Mouse (Mus musculus): Measurements from ENCODE around the gene Olfr986. TPM values are rescaled to one million over a fixed set of nuclear protein-coding genes. Genes with fewer than 3 reads are reported as not detected.
A peak's percentile ranks its signal among the peaks of the same experiment; 100 is the strongest.

Olfr986 gene
- polyA plus RNA-seq, 1 experiment, result not detected

DNA sequence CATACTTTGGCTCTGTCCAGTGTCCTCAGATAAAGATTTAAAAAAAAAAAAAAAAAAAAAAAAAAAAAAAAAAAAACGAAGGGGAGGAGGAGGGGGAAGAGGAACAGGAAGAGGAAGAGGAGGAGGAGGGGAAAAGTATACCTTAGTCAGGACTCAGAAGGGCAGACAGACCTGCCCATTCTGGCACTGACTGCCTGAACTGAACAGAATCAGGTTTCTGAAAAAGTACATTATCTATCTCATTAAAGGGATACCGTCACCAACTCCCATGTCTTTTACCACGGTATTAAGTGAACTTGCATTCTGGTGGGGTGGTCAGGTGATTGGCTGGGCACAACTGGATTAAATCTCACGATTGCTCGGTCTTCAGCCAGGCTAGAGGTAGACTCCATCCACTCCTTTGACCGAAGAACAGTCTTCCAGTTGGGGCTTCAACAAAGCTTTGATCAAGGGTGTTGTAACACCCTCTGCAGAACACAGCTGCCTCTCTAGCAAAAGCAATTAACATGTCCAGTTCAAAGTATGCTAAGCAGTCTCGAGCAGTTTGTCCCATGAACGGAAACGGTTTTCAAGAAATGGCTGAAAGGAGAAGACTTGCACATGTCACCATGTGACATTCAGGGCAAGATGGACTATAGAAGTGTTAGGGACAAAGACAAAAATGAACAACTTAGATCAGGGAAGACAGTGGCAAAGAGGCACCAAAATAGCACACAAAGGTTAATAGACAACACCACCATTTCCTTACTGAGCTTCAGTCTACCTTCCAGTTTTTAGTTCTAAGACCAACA, 10.6 kb downstream of the Olfr986 start:
- peak overlapping the region; percentile 71 for H3K4me3 ChIP-seq (replicated peaks; ENCODE audit: insufficient read depth, low read depth, low read length)
- WGBS, result 89% methylated on average over 9 of the region's 9 CpGs
- no peak for TF ChIP-seq POLR2A (IDR thresholded peaks at IDR 0.05; ENCODE audit: borderline replicate concordance, insufficient read depth, low read length)
- TF ChIP-seq CTCF (IDR thresholded peaks at IDR 0.05; ENCODE audit: borderline replicate concordance, insufficient read depth, low read depth, low read length), result no peak
- H3K27me3 ChIP-seq (ENCODE audit: control insufficient read depth, insufficient read depth, low read length), result no peaks in the 10 kb centered on the region
- no peaks in the 10 kb centered on the region for H3K4me1 ChIP-seq (ENCODE audit: control insufficient read depth, insufficient read depth, low read length)
- H3K27ac ChIP-seq (ENCODE audit: insufficient read depth, low read length), result no peak overlapping the region
- DNase-seq, result no peak

DNA sequence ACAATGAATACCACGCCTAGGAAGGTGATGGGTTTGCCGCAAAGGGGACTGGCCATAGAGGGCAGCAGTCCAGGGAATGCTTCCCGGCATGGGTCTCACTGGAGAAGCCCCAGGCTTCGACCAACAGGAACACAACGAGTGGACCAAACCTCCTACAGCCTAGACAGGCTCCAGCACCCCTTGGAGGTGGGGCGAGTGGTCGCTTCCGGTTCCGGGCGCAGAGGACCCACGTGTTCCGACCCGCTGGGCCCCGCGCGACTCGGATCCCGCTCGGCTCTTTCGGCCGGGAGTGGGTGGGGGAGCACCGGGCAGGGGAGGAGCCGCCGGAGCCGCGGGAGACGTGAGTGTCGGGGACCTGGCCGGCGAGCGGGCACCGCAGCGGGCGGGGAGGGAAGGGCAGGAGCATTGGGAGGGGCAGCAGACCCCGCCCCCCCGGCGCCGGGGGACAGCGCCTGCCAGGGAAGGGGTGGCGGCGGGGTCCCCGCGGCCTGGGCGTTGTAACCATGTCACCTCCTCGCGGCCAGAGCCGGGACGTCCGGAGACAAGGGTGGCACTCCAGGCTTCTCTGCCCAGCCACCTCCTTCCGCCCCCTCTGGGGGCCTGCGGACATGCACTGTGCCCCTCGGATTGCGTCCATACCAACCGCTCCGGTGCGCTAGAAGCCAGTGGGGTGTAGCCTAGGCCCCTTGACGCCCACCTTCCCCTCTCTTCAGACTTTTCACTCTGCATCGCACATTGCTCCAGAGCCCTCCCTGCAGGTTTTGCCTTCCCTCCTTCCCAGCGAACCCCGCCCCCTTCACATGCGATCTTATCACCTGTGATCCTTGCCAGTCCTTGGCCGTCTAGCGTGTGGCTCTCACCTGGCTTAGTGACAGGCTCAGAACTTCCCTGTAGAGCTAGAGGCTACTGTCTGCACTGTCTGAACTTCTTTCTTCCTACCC, 11.6 kb downstream of the Olfr986 start, which contains the start of gene Zfp202:
Gene Zfp202, plus strand, starts transcription at position 219 of the 941 bp plus-strand sequence.
- H3K4me3 ChIP-seq (replicated peaks; ENCODE audit: insufficient read depth, low read depth, low read length), result peak within 1 kb of the TSS; percentile 71
- peak; percentile 68; the same call in 1 of the 2 replicates for TF ChIP-seq POLR2A (IDR thresholded peaks at IDR 0.05; ENCODE audit: borderline replicate concordance, insufficient read depth, low read length)
- TF ChIP-seq CTCF (IDR thresholded peaks at IDR 0.05; ENCODE audit: borderline replicate concordance, insufficient read depth, low read depth, low read length), result no peak; the same call in 1 of the 2 replicates
- H3K4me1 ChIP-seq (ENCODE audit: control insufficient read depth, insufficient read depth, low read length), result no peaks in the 10 kb centered on the region
- WGBS, result under 1% methylated on average over 63 of the region's 63 CpGs
- peak; percentile 80 to 83 for DNase-seq
- no peak within 1 kb of the TSS for H3K27ac ChIP-seq (ENCODE audit: insufficient read depth, low read length)
- H3K27me3 ChIP-seq (ENCODE audit: control insufficient read depth, insufficient read depth, low read length), result no peaks in the 10 kb centered on the region

DNA sequence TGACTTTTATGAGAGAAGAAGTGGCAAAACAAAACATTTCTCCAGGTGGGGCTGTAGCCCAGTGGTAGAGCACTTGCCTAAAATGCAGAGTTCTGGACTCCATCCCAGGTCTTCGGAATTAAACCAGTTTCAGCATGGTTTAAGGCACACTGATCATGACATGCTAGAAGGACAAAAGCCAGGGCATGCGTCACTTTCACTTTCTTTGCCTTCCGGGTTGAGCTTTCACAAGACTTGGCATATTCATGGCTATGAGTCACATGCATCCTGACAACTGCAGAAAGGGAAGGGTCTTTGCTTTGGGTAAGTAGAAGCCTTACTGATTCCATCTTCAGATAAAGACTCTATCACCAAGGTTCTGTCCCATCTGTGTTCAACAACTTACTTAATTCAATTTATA, 15.3 kb downstream of the Olfr986 start:
- 72% methylated on average over 3 of the region's 3 CpGs for WGBS
- DNase-seq, result no peak
- Histone ChIP-seq H3K4me3 (replicated peaks; ENCODE audit: insufficient read depth, low read depth, low read length) (no peak overlapping the region), H3K27ac (ENCODE audit: insufficient read depth, low read length) (no peak overlapping the region), H3K4me1 (ENCODE audit: control insufficient read depth, insufficient read depth, low read length) (no peaks in the 10 kb centered on the region), H3K27me3 (ENCODE audit: control insufficient read depth, insufficient read depth, low read length) (no peaks in the 10 kb centered on the region)
- TF ChIP-seq POLR2A (IDR thresholded peaks at IDR 0.05; ENCODE audit: borderline replicate concordance, insufficient read depth, low read length), result no peak
- no peak for TF ChIP-seq CTCF (IDR thresholded peaks at IDR 0.05; ENCODE audit: borderline replicate concordance, insufficient read depth, low read depth, low read length)

DNA sequence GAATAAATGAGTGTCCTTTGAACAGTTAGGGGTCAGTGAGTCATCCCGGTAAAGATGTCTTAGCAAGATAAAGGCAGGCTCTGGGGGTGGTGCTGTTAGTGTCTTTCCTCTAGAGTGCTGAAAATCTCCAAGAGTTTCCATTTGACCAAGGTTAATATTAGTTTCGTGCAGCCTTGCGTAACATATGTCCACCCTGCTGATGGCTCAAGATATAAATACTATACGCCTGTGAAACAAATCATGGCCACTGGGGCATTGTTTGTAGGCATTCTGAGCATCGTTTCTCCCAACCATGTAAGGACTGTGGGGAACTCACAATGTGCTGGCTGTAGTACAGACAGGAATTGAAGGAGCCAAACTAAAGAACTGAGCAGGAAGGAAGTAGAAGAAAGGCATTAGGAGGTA, 25.8 kb downstream of the Olfr986 start:
- Histone ChIP-seq H3K27me3 (ENCODE audit: control insufficient read depth, insufficient read depth, low read length) (no peaks in the 10 kb centered on the region), H3K27ac (ENCODE audit: insufficient read depth, low read length) (no peak overlapping the region), H3K4me1 (ENCODE audit: control insufficient read depth, insufficient read depth, low read length) (no peaks in the 10 kb centered on the region), H3K4me3 (replicated peaks; ENCODE audit: insufficient read depth, low read depth, low read length) (no peak overlapping the region)
- DNase-seq, result no peak
- 74% methylated on average over 5 of the region's 5 CpGs for WGBS
- TF ChIP-seq POLR2A (IDR thresholded peaks at IDR 0.05; ENCODE audit: borderline replicate concordance, insufficient read depth, low read length) (no peak), CTCF (IDR thresholded peaks at IDR 0.05; ENCODE audit: borderline replicate concordance, insufficient read depth, low read depth, low read length) (no peak)

DNA sequence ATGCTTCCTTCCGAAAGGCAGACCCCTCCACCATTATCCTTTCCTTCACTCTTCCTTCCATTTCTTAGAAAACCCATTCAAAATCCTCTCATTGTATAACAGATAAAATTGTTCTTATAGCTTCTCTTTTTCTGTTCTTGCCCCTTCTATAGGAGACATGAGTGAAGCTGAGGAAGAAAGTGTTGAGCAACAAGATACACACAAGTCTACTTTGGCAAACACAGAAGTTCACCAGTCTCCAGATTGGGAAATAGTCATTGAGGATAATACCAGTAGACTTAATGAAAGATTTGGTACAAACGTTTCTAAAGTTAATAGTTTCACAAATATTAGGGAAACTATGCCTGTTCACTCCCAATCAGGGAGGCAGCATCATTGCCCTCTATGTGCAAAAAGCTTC, 30.0 kb downstream of the Olfr986 start:
- H3K27me3 ChIP-seq (ENCODE audit: control insufficient read depth, insufficient read depth, low read length), result no peaks in the 10 kb centered on the region
- no peak for TF ChIP-seq CTCF (IDR thresholded peaks at IDR 0.05; ENCODE audit: borderline replicate concordance, insufficient read depth, low read depth, low read length)
- TF ChIP-seq POLR2A (IDR thresholded peaks at IDR 0.05; ENCODE audit: borderline replicate concordance, insufficient read depth, low read length), result no peak
- WGBS, result 98% methylated on average over 2 of the region's 2 CpGs
- no peak overlapping the region for H3K27ac ChIP-seq (ENCODE audit: insufficient read depth, low read length)
- H3K4me1 ChIP-seq (ENCODE audit: control insufficient read depth, insufficient read depth, low read length), result no peaks in the 10 kb centered on the region
- DNase-seq, result no peak
- H3K4me3 ChIP-seq (replicated peaks; ENCODE audit: insufficient read depth, low read depth, low read length), result no peak overlapping the region

DNA sequence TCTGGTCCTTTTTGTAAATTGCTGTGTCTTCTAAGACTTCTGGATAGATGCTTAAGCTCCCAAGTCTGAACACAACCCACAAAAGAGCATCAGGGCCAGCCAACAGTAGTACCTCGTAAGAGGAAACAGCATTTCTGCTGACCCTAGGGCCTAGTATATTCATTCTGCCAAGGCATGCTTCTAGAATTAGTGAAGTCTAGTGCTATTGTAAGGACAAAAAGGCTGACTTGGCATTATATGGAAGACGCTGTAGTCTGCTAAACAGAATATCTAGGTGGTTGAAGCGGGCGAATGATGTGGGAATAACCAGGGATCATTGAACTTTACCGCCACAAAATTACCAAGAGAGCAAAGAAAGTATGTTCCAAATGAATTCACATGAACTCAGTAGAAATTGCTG, 33.3 kb downstream of the Olfr986 start:
- DNase-seq, result no peak
- 95% methylated on average over 5 of the region's 5 CpGs for WGBS
- H3K4me3 ChIP-seq (replicated peaks; ENCODE audit: insufficient read depth, low read depth, low read length), result no peak overlapping the region
- no peaks in the 10 kb centered on the region for H3K27me3 ChIP-seq (ENCODE audit: control insufficient read depth, insufficient read depth, low read length)
- no peaks in the 10 kb centered on the region for H3K4me1 ChIP-seq (ENCODE audit: control insufficient read depth, insufficient read depth, low read length)
- TF ChIP-seq POLR2A (IDR thresholded peaks at IDR 0.05; ENCODE audit: borderline replicate concordance, insufficient read depth, low read length) (no peak), CTCF (IDR thresholded peaks at IDR 0.05; ENCODE audit: borderline replicate concordance, insufficient read depth, low read depth, low read length) (no peak)
- no peak overlapping the region for H3K27ac ChIP-seq (ENCODE audit: insufficient read depth, low read length)

DNA sequence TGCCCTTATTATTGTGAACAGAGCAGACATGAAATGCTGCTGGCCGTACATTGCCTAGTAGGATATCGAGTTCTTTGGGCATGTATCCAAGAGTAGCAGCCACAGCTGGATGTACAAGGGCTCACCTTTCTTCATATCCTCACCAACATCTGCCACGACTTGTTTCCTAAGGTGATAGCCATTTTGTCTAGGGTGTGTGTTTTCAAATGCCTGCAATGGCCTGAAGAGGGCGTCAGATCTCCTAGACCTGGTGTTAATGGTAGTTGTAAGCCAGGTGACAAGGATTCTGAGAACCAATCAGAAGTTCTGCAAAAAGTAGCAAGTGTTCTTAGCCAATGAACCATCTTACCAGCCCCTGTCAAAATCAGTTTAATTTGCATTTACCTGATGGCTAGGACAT, 35.9 kb downstream of the Olfr986 start:
- 61% methylated on average over 4 of the region's 4 CpGs for WGBS
- H3K4me1 ChIP-seq (ENCODE audit: control insufficient read depth, insufficient read depth, low read length), result no peaks in the 10 kb centered on the region
- TF ChIP-seq CTCF (IDR thresholded peaks at IDR 0.05; ENCODE audit: borderline replicate concordance, insufficient read depth, low read depth, low read length), result no peak
- no peak for TF ChIP-seq POLR2A (IDR thresholded peaks at IDR 0.05; ENCODE audit: borderline replicate concordance, insufficient read depth, low read length)
- no peak overlapping the region for H3K27ac ChIP-seq (ENCODE audit: insufficient read depth, low read length)
- no peaks in the 10 kb centered on the region; the same call in 1 of the 2 replicates for H3K27me3 ChIP-seq (ENCODE audit: control insufficient read depth, insufficient read depth, low read length)
- no peak overlapping the region for H3K4me3 ChIP-seq (replicated peaks; ENCODE audit: insufficient read depth, low read depth, low read length)
- DNase-seq, result no peak
